Mouse (Mus musculus) right cerebral cortex, adult 2 months (tissue): ENCODE data around the gene Apoa2.
"Not testable (repeated sequence)": the region's sequence is repeated elsewhere in the genome, so short reads cannot be mapped to it uniquely, and the experiment has no call there.

Experiments used
- DNase-seq, 2 experiments: peaks; one replicate each; pipeline ENCODE4 v3.0.0; 2021 to 2022; ENCODE audit warnings: low spot score in 2 of 2

Gene Apoa2

GRCm38 (mm10) chr1:171235791-171236190, 10.9 kb downstream of the Apoa2 start:
- DNase-seq: no peak

- DNase-seq: no peak
These were observed 12.6 kb downstream of the Apoa2 start for GRCm38 (mm10) chr1:171237438-171237837.

- DNase-seq: peak; percentile 41 to 51
These were observed 13.6 kb downstream of the Apoa2 start for GRCm38 (mm10) chr1:171238463-171238862.

GRCm38 (mm10) chr1:171239992-171240744, 15.3 kb downstream of the Apoa2 start:
- no peak for DNase-seq

GRCm38 (mm10) chr1:171240911-171241310, 16.1 kb downstream of the Apoa2 start:
- DNase-seq: no peak

GRCm38 (mm10) chr1:171241952-171242351, 17.1 kb downstream of the Apoa2 start:
- not testable (repeated sequence) for DNase-seq

GRCm38 (mm10) chr1:171245353-171245752, 20.5 kb downstream of the Apoa2 start:
- no peak for DNase-seq

- DNase-seq: peak; percentile 97 to 98
These were observed 22.0 kb downstream of the Apoa2 start for GRCm38 (mm10) chr1:171246709-171247452.

- no peak for DNase-seq
These were observed 22.6 kb downstream of the Apoa2 start for GRCm38 (mm10) chr1:171247453-171247841.

- no peak for DNase-seq
These were observed 23.1 kb downstream of the Apoa2 start for GRCm38 (mm10) chr1:171247916-171248315.

GRCm38 (mm10) chr1:171248386-171249226, 23.8 kb downstream of the Apoa2 start:
- DNase-seq: no peak

GRCm38 (mm10) chr1:171249913-171250600, 25.2 kb downstream of the Apoa2 start, which contains the start of gene Adamts4:
Gene Adamts4 (plus strand): TSS chr1:171250421.
- DNase-seq: peak in 1 of 2 experiments; percentile 63

- no peak for DNase-seq
These were observed 26.1 kb downstream of the Apoa2 start, which contains the start of gene Ndufs2 for GRCm38 (mm10) chr1:171250680-171251593. Gene Ndufs2 (minus strand): TSS chr1:171251388.

GRCm38 (mm10) chr1:171251594-171252324, 26.9 kb downstream of the Apoa2 start:
- no peak for DNase-seq

GRCm38 (mm10) chr1:171252415-171252814, 27.6 kb downstream of the Apoa2 start:
- DNase-seq: no peak

- no peak for DNase-seq
These were observed 31.4 kb downstream of the Apoa2 start for GRCm38 (mm10) chr1:171256095-171256818.

GRCm38 (mm10) chr1:171256937-171257548, 32.2 kb downstream of the Apoa2 start:
- peak; percentile 72 to 77 for DNase-seq

GRCm38 (mm10) chr1:171257781-171258180, 32.9 kb downstream of the Apoa2 start:
- DNase-seq: no peak
